Mouse (Mus musculus) C2C12 (cell line): ENCODE data around the gene Schip1. TPM values are rescaled to one million over a fixed set of nuclear protein-coding genes. Genes with fewer than 3 reads are reported as not detected.

Experiments
- H3K27me3 ChIP-seq: one replicate; pipeline ENCODE4 v1.6.1; 2011; ENCODE audit not compliant: control insufficient read depth, insufficient read depth, insufficient read length
- H3K36me3 ChIP-seq: one replicate; pipeline ENCODE4 v1.6.1; 2011; ENCODE audit not compliant: control insufficient read depth, insufficient read depth
- H3K4me3 ChIP-seq: one replicate; pipeline ENCODE4 v1.5.1; 2011; ENCODE audit warnings: mild to moderate bottlenecking, control low read depth; ENCODE audit not compliant: poor library complexity, insufficient read depth, severe bottlenecking
- H3K79me2 ChIP-seq: one replicate; pipeline ENCODE4 v1.6.1; 2011; ENCODE audit not compliant: control insufficient read depth, insufficient read depth
- H3K79me3 ChIP-seq: one replicate; pipeline ENCODE4 v1.6.1; 2011; ENCODE audit warnings: low read depth, control low read depth
- H3ac ChIP-seq: one replicate; pipeline ENCODE3; 2011; ENCODE audit warnings: low read depth; ENCODE audit not compliant: control insufficient read depth, insufficient read length
- CEBPB ChIP-seq: IDR thresholded peaks from one replicate; pipeline ENCODE4 v1.6.1; 2011; ENCODE audit warnings: low read depth, mild to moderate bottlenecking, control low read depth, moderate library complexity
- CTCF ChIP-seq: IDR thresholded peaks from one replicate; pipeline ENCODE4 v1.5.1; 2011; ENCODE audit not compliant: control insufficient read depth, insufficient read depth, insufficient read length
- FOSL1 ChIP-seq: IDR thresholded peaks from one replicate; pipeline ENCODE4 v1.8.0; 2011; ENCODE audit warnings: mild to moderate bottlenecking, low read length; ENCODE audit not compliant: poor library complexity, insufficient read depth, severe bottlenecking
- MAX ChIP-seq: IDR thresholded peaks from one replicate; pipeline ENCODE4 v1.6.1; 2011; ENCODE audit warnings: mild to moderate bottlenecking, control low read depth
- MYOD1 ChIP-seq: IDR thresholded peaks from one replicate; pipeline ENCODE4 v1.6.1; 2011; ENCODE audit warnings: low read depth; ENCODE audit not compliant: control insufficient read depth, insufficient read length
- MYOG ChIP-seq: IDR thresholded peaks from one replicate; pipeline ENCODE4 v1.6.1; 2011; ENCODE audit not compliant: control insufficient read depth, insufficient read length; ENCODE audit errors: extremely low read depth
- USF1 ChIP-seq: IDR thresholded peaks from one replicate; pipeline ENCODE4 v1.6.1; 2011; ENCODE audit warnings: low read depth, mild to moderate bottlenecking, control low read depth, moderate library complexity
- polyA plus RNA-seq: library from polyadenylated mRNA; unstranded; fragments of >200 nt; fragmentation: generic; extraction: Trizol; gene quantifications from one replicate; pipeline ENCODE4 v1.2.1, GENCODE M21; 2012; ENCODE audit warnings: missing spikeins

Gene Schip1
- polyA plus RNA-seq, 1 experiment: 28.6 TPM

GRCm38 (mm10) chr3:68574565-68574964 lies 510.0 kb downstream of the Schip1 start:
- Histone ChIP-seq H3K4me3 (no peak overlapping the region), H3K27me3 (no peaks in the 10 kb centered on the region), H3K79me3 (peaks cover 11% of the 10 kb centered on the region), H3ac (no peak overlapping the region), H3K79me2 (peaks cover 32% of the 10 kb centered on the region), H3K36me3 (no peaks in the 10 kb centered on the region)
- TF ChIP-seq MYOG (no peak), CTCF (no peak), USF1 (no peak), MYOD1 (no peak), MAX (no peak), FOSL1 (no peak), CEBPB (no peak)

- peaks cover 30% of the 10 kb centered on the region for H3K79me2 ChIP-seq
- H3K36me3 ChIP-seq: no peaks in the 10 kb centered on the region
- no peak overlapping the region for H3ac ChIP-seq
- H3K4me3 ChIP-seq: no peak overlapping the region
- peaks cover 16% of the 10 kb centered on the region for H3K79me3 ChIP-seq
- TF ChIP-seq MYOD1 (no peak), FOSL1 (no peak), CTCF (no peak), MAX (no peak), CEBPB (no peak), MYOG (no peak), USF1 (no peak)
- no peaks in the 10 kb centered on the region for H3K27me3 ChIP-seq
Measured at GRCm38 (mm10) chr3:68575636-68576340, 511.2 kb downstream of the Schip1 start.

- Histone ChIP-seq H3K79me2 (peaks cover 25% of the 10 kb centered on the region), H3K4me3 (no peak overlapping the region), H3K27me3 (no peaks in the 10 kb centered on the region), H3ac (no peak overlapping the region), H3K36me3 (no peaks in the 10 kb centered on the region), H3K79me3 (peaks cover 14% of the 10 kb centered on the region)
- TF ChIP-seq MYOG: no peak
- TF ChIP-seq FOSL1: no peak
- TF ChIP-seq CTCF: no peak
- no peak for TF ChIP-seq USF1
- no peak for TF ChIP-seq MYOD1
- TF ChIP-seq MAX: no peak
- TF ChIP-seq CEBPB: no peak
Measured at GRCm38 (mm10) chr3:68576431-68576830, 511.8 kb downstream of the Schip1 start.

GRCm38 (mm10) chr3:68576948-68577347 lies 512.3 kb downstream of the Schip1 start:
- Histone ChIP-seq H3K4me3 (no peak overlapping the region), H3ac (no peak overlapping the region), H3K79me3 (peaks cover 13% of the 10 kb centered on the region), H3K36me3 (no peaks in the 10 kb centered on the region), H3K79me2 (peaks cover 28% of the 10 kb centered on the region), H3K27me3 (no peaks in the 10 kb centered on the region)
- no peak for TF ChIP-seq MAX
- TF ChIP-seq CTCF: no peak
- TF ChIP-seq CEBPB: no peak
- no peak for TF ChIP-seq FOSL1
- no peak for TF ChIP-seq USF1
- no peak for TF ChIP-seq MYOG
- no peak for TF ChIP-seq MYOD1

GRCm38 (mm10) chr3:68581591-68581990 lies 517.0 kb downstream of the Schip1 start:
- H3K27me3 ChIP-seq: no peaks in the 10 kb centered on the region
- no peak overlapping the region for H3K4me3 ChIP-seq
- H3K79me2 ChIP-seq: peaks cover 47% of the 10 kb centered on the region
- H3ac ChIP-seq: no peak overlapping the region
- H3K79me3 ChIP-seq: peaks cover 11% of the 10 kb centered on the region
- no peak for TF ChIP-seq USF1
- TF ChIP-seq MYOG: no peak
- no peak for TF ChIP-seq MYOD1
- no peaks in the 10 kb centered on the region for H3K36me3 ChIP-seq

GRCm38 (mm10) chr3:68582103-68582740 lies 517.6 kb downstream of the Schip1 start:
- H3K79me3 ChIP-seq: peaks cover 11% of the 10 kb centered on the region
- TF ChIP-seq FOSL1 (no peak), CTCF (no peak), USF1 (no peak), CEBPB (no peak), MYOD1 (no peak), MYOG (no peak), MAX (no peak)
- no peak overlapping the region for H3K4me3 ChIP-seq
- H3K79me2 ChIP-seq: peaks cover 52% of the 10 kb centered on the region
- H3ac ChIP-seq: no peak overlapping the region
- H3K36me3 ChIP-seq: no peaks in the 10 kb centered on the region
- H3K27me3 ChIP-seq: no peaks in the 10 kb centered on the region
